Mouse (Mus musculus) retina, embryonic 14.5 days (tissue): ENCODE measurements around the gene Hoxa13.

Source experiments
- DNase-seq: peaks from one replicate; pipeline ENCODE4 v3.0.0-alpha.2; 2015; ENCODE audit warnings: low spot score

Hoxa13 gene

DNA sequence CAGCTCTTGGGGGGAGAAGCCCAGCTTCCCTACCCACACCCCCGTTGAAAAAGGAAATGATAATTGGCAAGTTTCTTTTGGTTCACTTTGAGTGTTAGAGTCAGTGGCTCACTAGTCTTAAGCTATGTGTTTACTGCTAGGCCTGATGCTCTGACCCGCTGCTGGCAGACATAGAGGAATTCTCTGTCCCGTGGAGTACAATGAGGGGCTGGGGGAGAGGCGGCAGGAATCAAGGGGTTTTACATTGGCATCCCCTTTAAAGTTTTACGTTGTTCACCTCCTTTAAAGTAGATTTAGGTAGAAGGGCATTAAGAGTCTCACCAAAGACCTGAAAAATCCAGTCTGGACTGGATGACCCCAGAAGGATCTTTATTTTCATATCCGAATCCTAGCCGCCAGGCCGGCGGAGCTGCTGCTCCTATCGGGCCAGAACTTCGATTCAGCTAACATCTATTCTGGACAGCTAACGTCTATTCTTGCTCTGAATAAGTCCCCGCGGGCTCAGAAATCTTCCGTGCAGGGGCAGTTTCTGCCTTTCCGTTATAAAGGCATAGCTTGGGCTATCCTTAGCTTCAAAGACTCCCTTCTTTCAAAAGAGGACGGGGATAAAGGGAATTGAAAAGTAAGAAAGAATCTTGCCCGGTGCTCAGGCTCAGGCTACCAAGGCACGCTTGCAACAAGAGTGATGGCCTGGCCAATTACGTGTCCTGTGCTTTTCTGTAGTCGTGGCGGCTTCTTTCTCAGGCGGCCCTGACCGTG is 8.5 kb downstream of the Hoxa13 start:
- DNase-seq: no peak

DNA sequence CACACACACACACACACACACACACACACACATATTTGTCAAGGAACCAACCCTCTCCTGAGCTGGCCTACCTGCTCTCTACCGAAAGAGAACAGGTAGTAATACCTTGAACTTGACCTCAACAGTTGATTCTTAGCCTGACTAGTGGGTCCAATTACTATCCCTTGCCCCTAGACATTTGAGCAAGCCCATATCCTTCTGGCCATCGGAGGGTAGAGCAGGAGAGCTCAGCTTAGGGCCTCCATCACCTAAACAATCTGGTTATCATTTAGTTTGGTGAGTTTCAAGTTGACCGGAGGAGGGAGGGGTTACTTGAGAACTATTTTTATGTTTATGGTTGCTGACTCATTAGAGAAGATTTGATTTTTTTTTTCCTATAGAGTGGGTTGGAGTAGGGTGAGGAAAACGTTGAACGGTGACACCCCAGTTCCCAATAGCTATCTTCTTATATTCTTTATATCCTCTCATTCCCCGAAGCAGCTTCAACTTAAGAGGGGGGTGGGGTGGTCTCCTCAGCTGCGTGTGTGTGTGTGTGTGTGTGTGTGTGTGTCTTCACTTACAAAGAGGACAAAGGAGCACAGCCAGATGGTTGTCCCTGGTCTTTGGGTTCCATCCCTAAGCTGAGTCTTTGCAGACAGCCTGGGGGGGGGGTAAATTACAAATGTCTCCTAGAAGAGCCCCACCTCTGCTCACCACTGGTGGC is 9.4 kb downstream of the Hoxa13 start:
- no peak for DNase-seq

DNA sequence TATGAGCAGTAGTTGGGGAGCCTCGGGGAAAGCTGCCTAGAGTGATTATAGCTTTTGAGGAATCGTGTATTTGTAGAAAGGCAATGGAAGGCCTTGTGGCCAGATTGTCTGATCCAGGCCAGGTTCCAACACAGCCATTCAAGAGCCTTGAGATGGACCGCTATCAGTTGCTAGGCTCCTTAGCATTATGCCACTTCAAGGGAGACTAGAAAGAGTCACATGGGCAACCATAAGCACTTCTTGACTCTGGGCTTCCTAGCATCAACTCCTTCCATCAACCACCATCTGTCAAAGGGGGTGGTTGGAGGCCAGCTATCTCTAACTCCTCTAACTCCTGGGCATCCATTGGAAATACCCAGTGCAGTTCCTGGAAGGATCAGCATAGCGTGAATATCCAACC is 10.9 kb downstream of the Hoxa13 start:
- no peak for DNase-seq

DNA sequence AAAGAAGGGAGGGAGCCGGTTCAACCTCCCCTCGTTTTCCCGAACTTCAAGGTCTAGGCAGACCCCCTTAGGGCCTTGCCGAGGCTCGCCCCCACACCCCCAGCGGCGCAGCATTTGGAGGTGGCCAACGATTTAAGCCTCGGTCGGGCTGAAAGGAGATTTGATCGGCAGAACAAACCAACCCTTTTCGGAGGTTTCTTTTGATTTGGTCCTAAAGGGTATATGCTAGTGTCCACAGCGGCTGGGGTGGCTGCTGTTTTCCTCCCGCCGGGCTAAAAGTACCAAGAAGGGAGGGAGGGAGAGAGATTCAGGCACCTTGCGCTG is 11.3 kb downstream of the Hoxa13 start:
- DNase-seq: no peak

DNA sequence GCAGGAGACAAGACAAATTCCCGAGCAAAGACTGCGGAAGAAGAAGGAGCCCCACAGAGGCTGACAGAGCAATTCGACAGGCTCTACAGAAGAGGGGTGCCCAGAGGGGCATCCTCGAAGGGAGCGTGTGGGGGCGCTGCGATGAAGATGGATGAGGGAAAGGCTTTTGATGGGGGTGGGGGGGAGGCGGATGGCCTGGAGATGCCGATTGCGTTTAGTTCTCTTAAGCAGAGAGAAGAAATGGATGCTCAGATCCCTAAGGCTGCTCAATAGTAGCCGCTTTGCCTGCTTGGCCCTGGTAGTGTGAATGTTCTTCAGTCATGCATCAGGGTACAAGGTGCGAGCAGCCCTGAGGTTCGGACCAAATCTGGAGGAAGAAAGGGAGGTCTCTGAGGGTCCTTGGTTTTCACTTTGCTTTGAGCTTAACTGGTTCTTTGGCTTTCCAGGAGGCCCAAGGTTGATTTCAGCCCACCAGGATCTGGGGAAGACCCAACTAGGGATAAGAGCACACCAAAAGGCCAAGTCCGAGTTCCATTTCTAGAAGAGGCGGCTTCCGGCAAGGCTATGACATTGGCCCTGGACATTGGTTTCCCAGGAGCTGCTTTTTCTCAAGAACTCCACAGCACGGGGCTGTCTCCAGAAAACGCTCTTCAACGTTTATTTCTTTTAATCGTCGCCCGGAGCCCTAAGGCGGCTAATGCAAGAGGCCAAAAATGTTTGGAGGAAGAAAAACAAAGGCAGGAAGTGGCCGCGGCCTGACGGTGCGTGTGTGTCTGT is 11.9 kb downstream of the Hoxa13 start:
- DNase-seq: no peak

DNA sequence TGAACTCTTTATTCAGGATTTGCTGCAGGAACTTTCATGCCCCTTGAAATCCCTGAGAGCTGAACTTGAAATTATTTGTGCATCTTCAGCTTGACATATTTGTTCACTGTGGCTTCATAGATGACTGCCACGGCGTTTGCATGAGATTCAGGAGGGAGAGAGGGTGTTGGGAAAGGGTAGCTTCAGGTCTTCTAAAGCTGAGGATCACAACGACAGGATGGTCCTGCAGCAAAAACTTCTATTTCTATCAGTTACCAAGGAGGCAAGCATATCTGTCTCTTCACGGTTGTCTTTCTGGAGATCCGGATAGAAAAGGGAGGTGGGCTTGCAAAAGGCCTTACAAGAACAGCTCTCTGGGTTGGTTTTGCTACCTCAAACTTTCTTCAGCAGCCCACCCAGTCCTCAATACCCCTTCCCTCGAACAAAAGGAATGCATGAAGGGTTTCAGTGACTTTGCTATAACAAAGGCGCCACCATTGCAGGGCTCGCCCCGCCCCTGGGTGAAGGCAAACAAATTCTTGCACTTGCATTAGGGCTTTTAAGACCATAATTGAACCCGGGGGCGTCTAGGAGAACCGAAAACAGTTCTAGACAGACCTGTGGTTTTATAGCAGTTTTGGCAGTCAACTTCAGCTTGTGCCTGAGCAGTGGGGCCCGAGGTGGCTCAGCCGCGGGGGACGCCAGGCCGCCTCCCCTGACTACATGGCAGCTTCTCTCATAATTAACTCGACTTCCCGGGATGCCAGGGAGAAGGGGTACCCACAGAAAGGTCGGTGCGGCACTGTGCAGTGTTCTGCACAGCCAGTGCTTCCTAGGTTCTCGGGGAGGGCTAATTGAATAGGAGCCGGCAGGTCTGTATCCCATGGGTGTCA is 12.7 kb downstream of the Hoxa13 start:
- no peak for DNase-seq

DNA sequence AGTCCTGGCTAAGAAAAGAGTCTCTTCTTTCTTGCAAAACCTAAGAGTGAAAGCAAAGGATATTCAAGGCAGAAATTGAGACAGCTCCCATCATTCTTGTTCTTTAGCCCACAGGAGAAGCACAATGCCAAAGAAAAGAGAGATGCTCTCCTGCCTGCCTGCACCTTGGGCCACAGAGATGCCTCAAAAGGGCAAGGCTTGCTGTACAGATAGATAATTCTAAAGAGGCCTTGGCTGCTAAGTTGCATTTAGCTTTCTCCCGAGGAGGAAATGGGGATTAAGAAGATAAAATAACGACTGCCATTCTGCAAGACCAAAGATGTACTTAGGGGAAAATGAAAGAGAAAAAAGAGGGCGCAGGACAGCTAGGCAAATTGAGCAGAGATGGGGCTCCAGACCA is 13.8 kb downstream of the Hoxa13 start:
- DNase-seq: no peak

DNA sequence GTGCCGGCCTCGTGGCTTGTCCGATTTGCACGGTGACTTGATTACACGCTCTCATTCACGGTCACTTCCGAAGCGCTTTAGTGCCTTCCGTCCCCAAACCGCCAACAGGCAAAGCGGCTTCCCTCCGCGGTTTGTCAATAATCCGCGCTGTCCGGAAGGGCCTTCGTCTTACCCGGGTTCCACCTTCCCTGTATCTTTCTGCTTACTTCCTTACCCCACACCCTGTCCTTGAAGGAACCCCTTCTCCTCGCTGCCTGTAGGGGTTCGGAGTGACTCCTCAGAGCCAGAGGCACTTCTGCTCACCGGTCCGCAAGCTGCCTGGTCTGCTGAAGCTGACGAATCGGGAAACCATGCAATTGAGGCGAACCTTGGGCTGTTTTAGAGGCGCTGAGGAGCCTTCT is 14.3 kb downstream of the Hoxa13 start:
- DNase-seq: no peak

DNA sequence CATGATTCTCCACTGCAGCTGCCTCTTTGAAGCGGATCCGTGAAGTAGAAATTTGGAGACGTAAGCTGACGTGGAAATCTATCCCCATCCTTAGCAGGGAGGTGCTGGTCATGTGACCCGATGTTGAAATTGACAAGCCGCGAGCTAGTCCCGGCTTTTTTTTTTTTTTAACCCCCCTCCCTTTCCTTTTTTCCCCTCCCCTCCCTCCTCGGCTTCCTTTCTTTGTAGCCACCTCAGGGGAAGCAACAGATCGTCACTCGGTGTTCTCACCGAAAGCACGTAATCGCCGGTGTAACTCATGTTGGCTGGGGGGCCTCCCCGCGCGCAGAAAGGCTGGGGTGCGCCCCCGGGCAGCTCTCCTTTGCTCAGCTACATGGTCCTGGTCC is 14.9 kb downstream of the Hoxa13 start, which contains the start of gene Hoxa11:
Gene Hoxa11 (minus strand): TSS at position 54 of the 386 bp plus-strand sequence.
- no peak for DNase-seq

DNA sequence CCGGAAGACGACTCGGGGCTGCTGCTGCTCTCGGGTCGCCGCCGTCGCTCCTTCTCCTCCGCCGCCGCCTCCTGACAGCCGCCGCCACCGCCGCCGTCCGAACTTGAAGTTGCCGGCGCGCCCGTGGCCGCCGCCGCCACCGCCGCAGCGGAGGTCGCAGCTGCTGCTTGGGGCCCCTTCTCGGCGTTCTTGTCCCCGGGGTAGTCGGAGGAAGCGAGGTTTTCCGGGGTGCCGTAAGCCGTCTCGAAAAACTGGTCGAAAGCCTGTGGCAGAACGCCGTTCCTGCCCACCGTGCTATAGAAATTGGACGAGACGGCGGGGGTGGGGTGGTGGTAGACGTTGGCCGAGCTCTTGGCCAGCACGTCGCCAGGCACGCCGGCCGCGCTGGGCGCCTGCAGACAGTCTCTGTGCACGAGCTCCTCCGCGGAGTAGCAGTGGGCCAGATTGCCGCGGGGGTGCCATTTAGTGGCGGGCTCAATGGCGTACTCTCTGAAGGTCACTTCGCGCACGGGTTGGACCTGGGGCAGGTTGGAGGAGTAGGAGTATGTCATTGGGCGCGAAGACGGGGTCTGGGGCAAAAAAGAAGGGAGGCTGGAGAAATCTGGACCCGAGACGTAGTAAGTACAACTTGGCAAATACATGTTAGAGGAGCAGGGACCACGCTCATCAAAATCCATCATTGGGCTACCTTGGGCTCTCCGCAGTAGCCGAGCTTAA is 15.5 kb downstream of the Hoxa13 start:
- DNase-seq: no peak

DNA sequence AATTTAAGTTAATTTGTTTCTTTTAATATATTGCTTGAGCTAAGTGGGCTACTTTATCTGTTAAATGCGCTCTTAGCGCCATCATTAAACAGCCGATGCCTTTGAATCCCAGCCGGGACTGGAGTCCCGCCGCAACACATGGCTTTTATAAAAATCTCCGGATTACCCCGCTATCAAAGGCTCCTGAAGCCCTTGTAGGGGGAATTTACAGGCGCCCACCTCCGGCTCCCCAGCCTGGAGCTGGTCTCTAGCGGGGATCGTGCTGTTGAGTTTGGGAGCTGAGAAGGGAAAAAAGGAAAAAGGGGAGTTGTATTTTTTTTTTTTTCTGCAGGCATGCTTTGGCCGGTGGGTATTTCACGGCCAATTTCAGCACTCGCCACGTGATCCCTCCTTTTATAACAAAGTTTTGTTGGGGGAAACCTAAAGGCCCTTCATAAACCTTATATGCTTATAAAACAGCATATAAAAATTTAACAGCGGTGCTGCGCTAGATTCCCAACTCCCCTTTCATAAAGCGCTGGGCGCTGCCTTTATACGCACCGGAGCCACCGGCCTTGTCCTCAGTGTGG is 16.1 kb downstream of the Hoxa13 start:
- DNase-seq: no peak

DNA sequence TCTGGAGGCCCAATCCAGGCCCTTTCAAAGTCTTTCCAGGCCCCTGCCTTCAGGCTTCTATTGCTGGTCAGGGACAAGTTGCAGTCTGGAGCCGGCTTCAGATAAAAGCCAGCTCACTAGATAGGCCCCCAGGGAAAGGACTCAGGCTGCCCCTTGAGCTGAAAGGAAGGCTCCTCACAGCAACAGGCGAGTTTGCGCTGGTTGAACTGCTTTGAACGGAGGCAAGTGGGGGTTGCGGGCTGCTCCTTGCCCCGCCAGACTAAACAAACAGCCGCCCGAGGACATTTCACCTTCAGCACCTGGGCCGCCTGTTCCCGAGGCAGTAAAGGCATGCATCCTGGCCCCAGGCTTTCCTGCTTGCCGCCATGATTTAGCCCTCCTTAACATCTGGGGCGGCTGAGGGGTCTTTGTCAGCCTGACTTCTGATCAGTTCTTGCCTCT is 17.0 kb downstream of the Hoxa13 start:
- DNase-seq: no peak

DNA sequence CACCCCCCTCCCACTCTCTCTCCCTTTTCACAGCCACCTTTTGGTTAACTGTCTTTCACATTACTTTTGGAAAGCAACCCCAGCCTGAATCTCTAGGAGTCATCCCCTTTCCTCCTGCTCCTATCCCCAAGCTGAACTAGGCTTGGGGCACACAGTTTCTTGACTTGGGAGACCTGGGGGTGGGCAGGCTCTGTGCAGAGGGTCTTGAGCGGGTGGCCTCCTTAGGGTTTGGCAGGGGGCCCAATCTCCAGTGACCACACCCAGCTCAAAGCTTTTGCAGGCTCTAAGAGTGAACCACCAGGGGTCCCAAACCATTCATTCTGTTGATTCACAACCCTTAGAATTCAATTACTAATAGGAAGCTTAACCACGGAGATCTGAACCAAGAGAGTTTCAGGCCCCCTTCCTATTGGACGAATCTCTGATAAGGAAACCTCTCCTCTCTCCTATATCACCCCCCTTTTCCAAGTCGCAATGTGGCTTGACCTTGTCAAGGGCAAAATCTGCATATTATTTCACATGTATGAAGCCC is 17.8 kb downstream of the Hoxa13 start:
- DNase-seq: no peak

DNA sequence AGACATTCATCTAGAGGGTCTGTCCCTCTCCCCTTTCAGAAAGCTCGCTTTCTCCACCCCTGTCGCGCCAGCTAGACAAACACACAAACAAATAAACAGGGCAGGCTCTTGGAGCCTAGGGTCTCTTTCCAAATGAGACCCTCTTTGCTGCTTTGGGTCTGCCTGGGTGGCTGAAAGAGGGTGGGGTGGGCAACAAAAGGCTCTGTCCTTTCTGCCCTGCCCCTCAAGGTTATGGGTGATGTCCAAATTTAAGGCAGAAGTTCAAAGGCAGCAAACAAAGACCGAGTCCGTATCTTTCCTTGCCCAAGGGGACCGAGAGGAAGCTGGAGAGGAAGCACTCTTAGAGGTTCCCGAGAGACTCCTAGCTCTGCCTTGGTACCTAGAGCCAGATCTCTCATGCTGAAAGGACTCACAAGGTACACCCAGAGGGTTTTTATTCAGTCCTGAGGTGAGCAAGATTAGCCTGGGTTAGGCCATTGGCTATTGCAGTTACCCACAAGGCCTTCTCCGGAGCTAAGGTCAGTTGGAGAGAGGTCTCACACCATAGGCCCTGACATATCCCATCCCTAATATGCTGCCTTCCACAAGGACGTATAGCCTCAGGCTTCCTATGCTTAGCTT is 19.6 kb downstream of the Hoxa13 start:
- DNase-seq: no peak

DNA sequence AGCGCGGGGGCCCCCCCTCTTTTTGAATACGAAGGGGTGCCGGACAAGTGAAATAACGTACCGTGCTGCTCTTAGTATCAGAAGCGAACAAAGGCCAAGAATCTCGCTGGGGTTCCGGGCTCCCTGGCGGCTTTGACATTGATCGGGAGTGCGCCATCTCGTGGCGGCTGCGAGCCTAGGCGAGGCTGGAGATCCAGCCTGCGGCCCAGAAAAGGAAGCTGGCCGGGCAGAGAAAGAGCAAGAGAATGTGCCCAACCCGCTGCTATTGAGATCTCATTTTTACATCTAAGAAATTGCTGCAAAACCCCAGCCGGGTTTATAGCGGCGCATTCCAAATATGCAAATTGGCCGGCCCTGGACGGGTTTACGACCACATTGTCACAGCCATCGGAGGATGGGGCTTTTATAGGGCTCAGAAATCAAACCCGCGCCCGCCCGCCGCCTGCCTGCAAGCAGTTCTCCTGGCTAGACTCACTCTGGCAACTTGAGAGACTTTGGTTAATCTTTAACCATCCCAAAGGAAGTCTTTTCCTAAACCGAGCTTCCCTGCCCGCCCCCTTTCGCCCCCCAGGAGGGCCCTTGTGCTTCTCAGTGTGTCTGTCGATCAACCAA is 20.2 kb downstream of the Hoxa13 start, which contains the start of gene Hoxa10:
Gene Hoxa10 (minus strand): TSS at position 466 of the 612 bp plus-strand sequence.
- DNase-seq: peak; percentile 91

DNA sequence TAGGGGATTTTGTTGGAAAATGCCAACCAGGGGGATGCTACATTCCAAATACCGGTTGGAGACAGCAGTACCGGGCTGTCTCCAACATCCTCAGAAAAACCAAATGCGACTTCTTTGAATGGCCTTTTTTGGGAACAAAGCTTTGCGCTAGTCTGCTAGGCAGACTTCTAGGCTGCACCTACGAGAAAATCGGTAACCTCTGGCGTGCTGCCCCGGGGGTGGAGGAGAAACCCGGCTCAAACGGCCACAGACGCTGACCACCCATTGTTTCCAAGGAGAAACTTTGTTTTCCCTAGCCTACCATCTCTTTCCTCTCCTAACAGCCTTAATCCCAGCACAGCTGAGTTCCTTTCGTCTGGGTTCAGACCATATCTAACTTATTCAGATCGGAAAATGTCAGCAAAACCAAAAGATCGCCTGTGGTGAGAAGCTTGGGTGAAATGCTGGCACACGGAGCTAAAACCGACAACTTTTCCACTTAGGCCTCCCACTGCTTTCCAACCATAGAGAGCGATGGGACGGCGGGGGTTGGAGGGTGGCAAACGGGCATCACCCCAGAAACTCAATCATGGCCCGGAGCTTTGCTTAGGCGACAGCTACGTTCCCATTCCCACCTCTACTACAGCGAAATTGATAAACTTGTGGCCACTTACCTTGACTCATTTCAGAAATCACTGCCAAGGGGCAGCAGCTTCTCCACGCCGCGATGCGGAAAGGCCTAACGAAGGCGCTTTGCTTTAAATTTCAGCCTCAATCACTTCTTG is 20.9 kb downstream of the Hoxa13 start:
- no peak for DNase-seq

DNA sequence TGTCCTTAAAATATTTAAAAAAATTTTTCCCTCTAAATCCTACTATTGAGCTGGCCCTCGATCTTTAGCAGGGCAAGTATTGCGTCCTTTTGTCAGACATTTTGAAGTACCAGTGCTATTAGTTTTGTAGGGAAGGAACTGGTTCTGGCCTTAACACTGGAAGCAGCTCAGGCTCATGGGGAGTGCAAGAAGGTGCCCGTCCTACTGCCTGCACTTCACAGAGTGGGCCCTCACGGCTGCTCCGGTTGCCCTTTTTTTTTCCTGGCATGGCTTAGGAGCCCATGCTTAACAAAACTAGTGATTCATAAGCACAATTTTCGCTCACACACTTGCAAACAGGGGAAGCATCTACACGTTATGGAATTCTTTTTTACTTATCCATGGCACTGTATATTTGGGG is 21.7 kb downstream of the Hoxa13 start:
- DNase-seq: peak; percentile 42

DNA sequence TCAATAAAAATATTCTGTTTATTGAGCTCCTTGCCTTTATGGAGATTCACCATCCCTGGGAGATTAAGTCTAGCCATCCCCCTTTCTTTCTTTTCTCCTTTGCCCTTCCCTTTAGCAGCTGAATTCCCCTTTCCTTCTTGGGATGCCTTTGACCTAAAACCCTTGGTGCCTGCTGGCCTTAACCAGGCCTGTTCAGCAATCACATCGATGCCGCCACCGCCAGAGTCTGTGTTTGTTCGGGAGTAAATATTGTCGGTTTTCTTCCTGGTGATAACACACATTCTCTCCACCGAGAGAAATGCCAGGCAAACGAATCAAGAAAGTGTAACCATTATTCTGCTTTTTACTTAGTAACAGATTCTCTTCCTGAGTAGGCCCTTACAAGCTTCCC is 22.5 kb downstream of the Hoxa13 start:
- no peak for DNase-seq
